Mouse (Mus musculus): ENCODE data around the gene Ttll13. TPM values are rescaled to one million over a fixed set of nuclear protein-coding genes. Genes with fewer than 3 reads are reported as not detected.

Gene Ttll13
- total and polyA plus RNA-seq, 3 experiments = 0.26 to 3.7 (median 3.3) TPM

GRCm38 (mm10) chr7:80199851-80200587 is 46.2 kb upstream of the Ttll13 start:
- no peak for TF ChIP-seq CTCF (IDR thresholded peaks at IDR 0.05; ENCODE audit: low read depth, low read length)
- H3K9me3 ChIP-seq (replicated peaks) = no peaks in the 10 kb centered on the region
- H3K36me3 ChIP-seq (replicated peaks) = peaks cover 54% of the 10 kb centered on the region
- peak overlapping the region; percentile 91 for H3K4me3 ChIP-seq (ENCODE audit: low read depth, low read length)
- no peak for DNase-seq (ENCODE audit: low spot score)
- peaks cover 87% of the 10 kb centered on the region for H3K4me1 ChIP-seq (ENCODE audit: insufficient read depth, low read depth, low read length)
- no peak for ATAC-seq (ENCODE audit: extremely low read depth, insufficient number of reproducible peaks, low FRiP score, poor library complexity, severe bottlenecking)
- no peaks in the 10 kb centered on the region for H3K27me3 ChIP-seq (ENCODE audit: insufficient read depth, low read length)

DNA sequence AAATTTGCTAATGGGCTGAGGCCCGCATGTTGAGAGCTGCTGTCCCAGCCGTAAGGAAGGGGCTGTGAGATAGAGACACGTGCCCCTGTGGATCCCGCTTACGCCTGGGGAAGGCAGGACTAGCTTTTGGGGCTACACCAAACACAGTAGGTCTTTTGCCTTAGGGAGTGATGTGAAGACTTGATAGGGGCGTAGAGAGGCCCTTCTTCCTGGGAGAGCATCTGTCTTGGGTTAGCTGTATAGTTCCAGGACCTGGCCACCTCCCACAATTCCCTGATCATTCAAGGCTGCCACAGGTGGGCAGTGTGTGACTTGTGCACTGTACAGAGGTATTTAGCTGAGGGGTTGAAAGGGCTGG is 45.6 kb upstream of the Ttll13 start:
- TF ChIP-seq GATA1 (IDR thresholded peaks at IDR 0.05; ENCODE audit: borderline replicate concordance, low read length) = no peak
- TF ChIP-seq TAL1 (conservative IDR thresholded peaks at IDR 0.05; ENCODE audit: low read depth, low read length) = no peak
- no peak for TF ChIP-seq POLR2AphosphoS5 (IDR thresholded peaks at IDR 0.05; ENCODE audit: insufficient replicate concordance, low read depth, low read length)
- TF ChIP-seq GATA2 (IDR thresholded peaks at IDR 0.05; ENCODE audit: borderline replicate concordance, low read depth, low read length) = no peak
- TF ChIP-seq CTCF (IDR thresholded peaks at IDR 0.05; ENCODE audit: low read depth, low read length) = no peak
- Histone ChIP-seq H3K9me3 (replicated peaks) (no peaks in the 10 kb centered on the region), H3K4me1 (ENCODE audit: insufficient read depth, low read depth, low read length) (peaks cover 87% of the 10 kb centered on the region), H3K36me3 (replicated peaks) (peaks cover 56% of the 10 kb centered on the region), H3K4me3 (ENCODE audit: low read depth, low read length) (peak overlapping the region; percentile 91; the same call in 1 of the 2 replicates), H3K27me3 (ENCODE audit: insufficient read depth, low read length) (no peaks in the 10 kb centered on the region)
- no peak for ATAC-seq (ENCODE audit: extremely low read depth, insufficient number of reproducible peaks, low FRiP score, poor library complexity, severe bottlenecking)
- DNase-seq (ENCODE audit: low spot score) = no peak

DNA sequence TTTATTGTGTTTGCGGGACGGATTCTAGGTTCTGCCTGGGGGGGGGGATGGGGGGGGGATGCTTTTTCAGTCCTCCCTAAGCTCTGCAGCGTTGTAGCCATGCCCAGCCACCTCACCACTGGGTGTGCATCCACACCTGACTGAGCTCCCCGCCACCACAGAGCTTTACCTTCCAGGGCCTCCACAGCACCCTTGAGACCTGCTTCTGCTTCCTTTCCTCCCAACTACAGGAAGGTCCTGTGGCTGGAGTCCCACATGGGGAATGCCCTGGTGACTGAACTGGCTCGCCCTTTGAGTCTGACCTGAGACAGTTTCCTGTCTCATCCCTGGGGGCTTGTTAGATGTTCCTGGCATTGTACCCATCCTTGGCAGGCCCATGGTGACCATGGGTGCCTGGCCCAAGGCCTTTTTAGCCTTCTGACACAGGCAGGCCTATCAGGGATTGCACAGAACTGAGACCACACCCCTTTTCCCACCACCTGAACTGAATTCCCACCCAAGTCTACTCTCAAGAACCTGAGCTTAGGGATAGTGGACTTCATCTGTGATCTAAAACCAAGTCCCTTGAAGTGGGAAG is 45.1 kb upstream of the Ttll13 start:
- Histone ChIP-seq H3K4me1 (ENCODE audit: insufficient read depth, low read depth, low read length) (peaks cover 88% of the 10 kb centered on the region), H3K9me3 (replicated peaks) (no peaks in the 10 kb centered on the region), H3K27me3 (ENCODE audit: insufficient read depth, low read length) (no peaks in the 10 kb centered on the region), H3K4me3 (ENCODE audit: low read depth, low read length) (peak overlapping the region; percentile 91; the same call in 1 of the 2 replicates), H3K36me3 (replicated peaks) (peaks cover 61% of the 10 kb centered on the region)
- no peak for ATAC-seq (ENCODE audit: extremely low read depth, insufficient number of reproducible peaks, low FRiP score, poor library complexity, severe bottlenecking)
- TF ChIP-seq CTCF (IDR thresholded peaks at IDR 0.05; ENCODE audit: low read depth, low read length) = no peak
- no peak for TF ChIP-seq GATA2 (IDR thresholded peaks at IDR 0.05; ENCODE audit: borderline replicate concordance, low read depth, low read length)
- TF ChIP-seq GATA1 (IDR thresholded peaks at IDR 0.05; ENCODE audit: borderline replicate concordance, low read length) = no peak
- no peak for DNase-seq (ENCODE audit: low spot score)

GRCm38 (mm10) chr7:80201888-80202540 is 44.2 kb upstream of the Ttll13 start:
- no peaks in the 10 kb centered on the region for H3K27me3 ChIP-seq (ENCODE audit: insufficient read depth, low read length)
- ATAC-seq (ENCODE audit: extremely low read depth, insufficient number of reproducible peaks, low FRiP score, poor library complexity, severe bottlenecking) = no peak
- H3K4me3 ChIP-seq (ENCODE audit: low read depth, low read length) = peak overlapping the region; percentile 67; the same call in 1 of the 2 replicates
- no peak for TF ChIP-seq POLR2AphosphoS5 (IDR thresholded peaks at IDR 0.05; ENCODE audit: insufficient replicate concordance, low read depth, low read length)
- TF ChIP-seq GATA1 (IDR thresholded peaks at IDR 0.05; ENCODE audit: borderline replicate concordance, low read length) = no peak
- TF ChIP-seq GATA2 (IDR thresholded peaks at IDR 0.05; ENCODE audit: borderline replicate concordance, low read depth, low read length) = no peak
- no peak for TF ChIP-seq CTCF (IDR thresholded peaks at IDR 0.05; ENCODE audit: low read depth, low read length)
- no peak for TF ChIP-seq TAL1 (conservative IDR thresholded peaks at IDR 0.05; ENCODE audit: low read depth, low read length)
- DNase-seq (ENCODE audit: low spot score) = no peak
- peaks cover 71% of the 10 kb centered on the region for H3K36me3 ChIP-seq (replicated peaks)
- H3K9me3 ChIP-seq (replicated peaks) = no peaks in the 10 kb centered on the region
- peaks cover 93% of the 10 kb centered on the region for H3K4me1 ChIP-seq (ENCODE audit: insufficient read depth, low read depth, low read length)

GRCm38 (mm10) chr7:80202961-80203360 is 43.2 kb upstream of the Ttll13 start:
- ATAC-seq (ENCODE audit: extremely low read depth, insufficient number of reproducible peaks, low FRiP score, poor library complexity, severe bottlenecking) (no peak), DNase-seq (ENCODE audit: low spot score) (no peak)
- TF ChIP-seq TAL1 (conservative IDR thresholded peaks at IDR 0.05; ENCODE audit: low read depth, low read length) = no peak
- TF ChIP-seq POLR2AphosphoS5 (IDR thresholded peaks at IDR 0.05; ENCODE audit: insufficient replicate concordance, low read depth, low read length) = no peak
- no peak for TF ChIP-seq GATA2 (IDR thresholded peaks at IDR 0.05; ENCODE audit: borderline replicate concordance, low read depth, low read length)
- TF ChIP-seq GATA1 (IDR thresholded peaks at IDR 0.05; ENCODE audit: borderline replicate concordance, low read length) = no peak
- no peak for TF ChIP-seq CTCF (IDR thresholded peaks at IDR 0.05; ENCODE audit: low read depth, low read length)
- no peaks in the 10 kb centered on the region for H3K27me3 ChIP-seq (ENCODE audit: insufficient read depth, low read length)
- H3K4me3 ChIP-seq (ENCODE audit: low read depth, low read length) = peak overlapping the region; percentile 67; the same call in 1 of the 2 replicates
- H3K9me3 ChIP-seq (replicated peaks) = no peaks in the 10 kb centered on the region
- peaks cover 93% of the 10 kb centered on the region for H3K4me1 ChIP-seq (ENCODE audit: insufficient read depth, low read depth, low read length)
- H3K36me3 ChIP-seq (replicated peaks) = peaks cover 80% of the 10 kb centered on the region

DNA sequence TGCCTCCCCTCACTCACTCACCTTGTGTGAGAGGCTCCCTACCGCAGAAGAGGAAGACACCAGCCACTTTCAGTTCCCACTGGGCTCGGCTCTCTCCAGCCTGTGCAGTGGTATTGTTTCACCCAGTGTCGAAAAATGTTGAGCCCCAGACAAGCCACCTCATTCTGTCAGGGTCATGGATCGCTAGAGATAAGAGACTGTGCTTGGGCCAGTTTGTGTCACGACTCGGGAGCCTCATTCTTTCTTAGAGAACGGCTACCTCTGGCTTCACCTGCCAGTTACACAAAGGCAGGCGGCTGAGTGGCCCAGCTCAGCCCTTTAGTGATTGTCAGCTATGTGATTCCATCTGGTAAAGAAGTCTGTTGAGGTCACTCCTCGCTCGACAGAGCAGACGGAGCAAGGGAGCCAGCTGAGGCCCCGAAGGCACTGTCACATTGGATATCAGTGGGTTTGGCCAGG is 42.5 kb upstream of the Ttll13 start:
- Histone ChIP-seq H3K27me3 (ENCODE audit: insufficient read depth, low read length) (no peaks in the 10 kb centered on the region), H3K4me3 (ENCODE audit: low read depth, low read length) (peak overlapping the region; percentile 67; the same call in 1 of the 2 replicates), H3K36me3 (replicated peaks) (peaks cover 82% of the 10 kb centered on the region), H3K4me1 (ENCODE audit: insufficient read depth, low read depth, low read length) (peaks cover 99% of the 10 kb centered on the region), H3K9me3 (replicated peaks) (no peaks in the 10 kb centered on the region)
- ATAC-seq (ENCODE audit: extremely low read depth, insufficient number of reproducible peaks, low FRiP score, poor library complexity, severe bottlenecking) (no peak; the same call in 1 of the 2 replicates), DNase-seq (ENCODE audit: low spot score) (no peak)
- TF ChIP-seq GATA1 (IDR thresholded peaks at IDR 0.05; ENCODE audit: borderline replicate concordance, low read length) (no peak), GATA2 (IDR thresholded peaks at IDR 0.05; ENCODE audit: borderline replicate concordance, low read depth, low read length) (no peak), POLR2AphosphoS5 (IDR thresholded peaks at IDR 0.05; ENCODE audit: insufficient replicate concordance, low read depth, low read length) (no peak), TAL1 (conservative IDR thresholded peaks at IDR 0.05; ENCODE audit: low read depth, low read length) (no peak), CTCF (IDR thresholded peaks at IDR 0.05; ENCODE audit: low read depth, low read length) (no peak)
